Mouse (Mus musculus): ENCODE data around the gene Pou2f2.

Gene Pou2f2

GRCm38 (mm10) chr7:25071979-25072715, 107.4 kb downstream of the Pou2f2 start, which contains the start of the genes Grik5 and Zfp574:
Grik5 (minus strand) TSS chr7:25072346.
Zfp574 (plus strand) TSS chr7:25072567.
- in situ Hi-C loops (cut with MboI; ENCODE audit: unreplicated experiment in 2 of 2): no loop called here

DNA sequence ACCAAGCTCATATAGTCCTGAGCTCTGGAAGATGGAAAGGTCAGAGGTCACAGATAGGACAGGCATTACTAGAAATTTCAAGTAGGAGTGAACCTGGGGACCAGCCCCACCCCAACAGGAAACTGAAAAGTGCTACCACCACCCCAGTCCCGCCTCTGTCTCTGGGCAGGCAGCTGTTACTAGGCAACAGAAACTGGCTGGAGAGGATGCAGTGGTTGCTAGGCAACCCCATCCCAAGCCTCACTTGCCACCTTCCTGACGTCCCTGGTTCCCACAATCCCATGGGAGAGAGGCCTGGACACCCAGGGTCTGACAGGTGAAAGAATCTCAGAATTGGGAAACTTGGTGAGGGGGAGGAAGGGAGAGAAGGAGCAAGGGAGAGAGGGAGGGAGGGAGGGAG, 110.8 kb downstream of the Pou2f2 start:
- in situ Hi-C loops (cut with MboI; ENCODE audit: unreplicated experiment in 2 of 2): no loop called here

GRCm38 (mm10) chr7:25067909-25068656, 111.4 kb downstream of the Pou2f2 start:
- in situ Hi-C loops (cut with MboI; ENCODE audit: unreplicated experiment in 2 of 2): no loop called here

DNA sequence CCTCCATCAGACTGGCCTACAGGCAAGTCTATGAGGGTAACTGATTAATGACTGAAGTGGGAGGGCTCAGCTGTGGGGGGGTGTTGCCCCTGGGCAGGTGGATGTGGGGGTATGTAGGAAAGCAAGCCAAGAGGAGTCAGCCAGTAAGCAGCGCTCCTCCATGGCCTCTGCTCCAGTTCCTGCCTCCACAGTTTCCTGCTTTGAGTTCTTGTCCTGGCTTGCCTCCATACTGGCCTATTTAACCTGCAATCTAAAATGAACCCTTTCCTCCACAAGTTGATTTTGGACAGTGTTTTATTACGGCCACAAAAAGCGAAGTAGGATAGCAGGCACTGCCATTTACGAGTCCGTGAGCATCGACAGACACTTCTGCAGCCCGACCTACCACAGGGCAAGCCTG, 112.2 kb downstream of the Pou2f2 start:
- in situ Hi-C loops (cut with MboI; ENCODE audit: unreplicated experiment in 2 of 2): no loop called here

DNA sequence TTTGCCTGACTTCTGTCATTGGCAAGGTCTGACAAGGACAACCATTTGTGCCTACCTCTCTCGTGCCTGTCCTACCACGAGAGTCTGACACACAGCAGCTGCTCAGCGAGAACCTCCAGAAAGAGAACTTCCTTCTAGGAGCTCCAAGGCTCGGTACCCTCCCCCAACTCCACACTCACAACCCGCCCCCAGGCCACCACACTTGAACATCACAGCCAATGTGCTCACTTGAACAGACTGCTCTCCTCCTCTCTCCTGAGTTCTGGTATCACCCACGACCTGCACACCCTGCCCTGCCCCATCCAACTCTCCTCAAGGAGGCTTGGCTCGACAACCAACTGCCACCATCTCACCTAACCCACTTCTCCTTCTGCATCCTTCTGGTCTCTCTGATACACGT, 115.6 kb downstream of the Pou2f2 start:
- in situ Hi-C loops (cut with MboI; ENCODE audit: unreplicated experiment in 2 of 2): no loop called here

DNA sequence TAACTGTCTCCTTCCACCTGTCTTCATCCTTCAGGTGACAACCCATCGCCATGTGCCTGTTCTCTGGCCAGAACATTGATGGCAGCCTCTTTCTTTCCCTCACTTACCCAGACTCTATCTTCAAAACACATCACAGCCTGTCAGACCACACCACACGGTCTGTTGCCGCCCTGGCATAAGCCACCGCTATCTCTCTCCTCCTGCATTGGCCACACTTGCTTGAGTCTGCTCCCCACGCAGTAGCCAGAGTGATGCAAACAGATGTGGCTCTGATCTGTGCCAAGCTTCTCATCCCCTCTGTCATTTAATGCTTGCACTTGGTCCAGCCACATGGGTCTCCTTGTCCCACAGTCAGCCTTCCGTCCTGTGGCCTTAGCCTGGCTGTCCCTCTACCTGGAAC, 116.2 kb downstream of the Pou2f2 start:
- in situ Hi-C loops (cut with MboI; ENCODE audit: unreplicated experiment in 2 of 2): no loop called here

- in situ Hi-C loops (cut with MboI; ENCODE audit: unreplicated experiment in 2 of 2): no loop called here
Observed at GRCm38 (mm10) chr7:25058836-25059235, 120.7 kb downstream of the Pou2f2 start.

- in situ Hi-C loops (cut with MboI; ENCODE audit: unreplicated experiment in 2 of 2): no loop called here
Observed at GRCm38 (mm10) chr7:25058394-25058793, 121.1 kb downstream of the Pou2f2 start.

GRCm38 (mm10) chr7:25057888-25058287, 121.6 kb downstream of the Pou2f2 start:
- in situ Hi-C loops (cut with MboI; ENCODE audit: unreplicated experiment in 2 of 2): no loop called here

GRCm38 (mm10) chr7:25056951-25057350, 122.6 kb downstream of the Pou2f2 start:
- in situ Hi-C loops (cut with MboI; ENCODE audit: unreplicated experiment in 2 of 2): no loop called here

GRCm38 (mm10) chr7:25052587-25052986, 126.9 kb downstream of the Pou2f2 start:
- in situ Hi-C loops (cut with MboI; ENCODE audit: unreplicated experiment in 2 of 2): no loop called here

GRCm38 (mm10) chr7:25049295-25049930, 130.1 kb downstream of the Pou2f2 start:
- in situ Hi-C loops (cut with MboI; ENCODE audit: unreplicated experiment in 2 of 2): loop anchor here in 1 of 2 experiments (10.0 kb wide), 1 partner anchor 485 kb away; the partner anchor contains the start of gene Ceacam2

DNA sequence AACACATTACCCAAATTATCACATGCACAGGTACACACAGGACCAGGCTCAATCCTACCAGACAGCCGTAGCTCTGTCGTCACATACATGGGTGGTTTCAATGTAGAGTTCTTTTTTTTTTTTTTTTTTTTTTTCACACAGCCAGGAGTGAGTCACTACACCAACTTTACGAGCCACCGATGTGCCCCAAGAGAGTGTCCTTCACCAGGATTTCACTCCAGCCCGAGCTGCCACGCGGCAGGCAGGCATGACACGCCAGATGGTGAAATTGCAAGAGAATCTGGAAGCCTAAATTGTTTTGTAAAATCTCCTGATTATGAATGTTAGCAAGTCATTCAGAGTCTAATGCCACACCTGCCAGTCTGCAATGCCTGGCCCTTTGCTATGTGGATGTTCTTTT, 132.2 kb downstream of the Pou2f2 start:
- in situ Hi-C loops (cut with MboI; ENCODE audit: unreplicated experiment in 2 of 2): loop anchor here in 1 of 2 experiments (10.0 kb wide), 1 partner anchor 487 kb away; the partner anchor contains the start of gene Ceacam2

- in situ Hi-C loops (cut with MboI; ENCODE audit: unreplicated experiment in 2 of 2): loop anchor here in 1 of 2 experiments (10.0 kb wide), 1 partner anchor 490 kb away; the partner anchor contains the start of gene Ceacam2
Observed at GRCm38 (mm10) chr7:25044599-25044998, 134.9 kb downstream of the Pou2f2 start.

DNA sequence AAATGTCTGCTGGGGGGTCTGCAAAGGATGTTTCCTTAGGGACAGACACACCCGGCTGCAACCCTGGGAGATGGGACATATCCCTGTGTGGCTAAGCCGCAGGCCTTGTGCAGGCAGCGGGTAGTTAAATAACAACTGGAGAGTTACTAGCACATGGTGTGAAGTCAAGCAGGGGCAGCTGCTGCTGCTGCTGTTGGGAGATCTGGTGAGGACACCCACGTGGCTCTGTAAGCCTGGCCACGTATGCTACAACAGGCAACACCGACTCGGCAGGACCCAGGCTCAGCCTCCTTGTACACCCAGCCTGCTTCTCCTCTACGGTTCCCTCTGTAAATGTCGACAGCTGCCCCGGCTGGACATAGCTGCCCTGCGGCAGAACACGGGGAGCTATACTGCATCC, 137.6 kb downstream of the Pou2f2 start:
- in situ Hi-C loops (cut with MboI; ENCODE audit: unreplicated experiment in 2 of 2): loop anchor here in 1 of 2 experiments (10.0 kb wide), 1 partner anchor 493 kb away; the partner anchor contains the start of gene Ceacam2
